Mouse (Mus musculus) myocyte (in vitro differentiated cells): Measurements from ENCODE around the gene Olfr1033.

Source experiments
- POLR2A ChIP-seq: IDR thresholded peaks from one replicate; pipeline ENCODE4 v1.6.1; 2011; ENCODE audit warnings: low read depth, mild to moderate bottlenecking, control low read depth, moderate library complexity; ENCODE audit not compliant: insufficient read length
- SRF ChIP-seq: IDR thresholded peaks from one replicate; pipeline ENCODE4 v1.6.1; 2011; ENCODE audit warnings: low read depth; ENCODE audit not compliant: control insufficient read depth, insufficient read length

DNA sequence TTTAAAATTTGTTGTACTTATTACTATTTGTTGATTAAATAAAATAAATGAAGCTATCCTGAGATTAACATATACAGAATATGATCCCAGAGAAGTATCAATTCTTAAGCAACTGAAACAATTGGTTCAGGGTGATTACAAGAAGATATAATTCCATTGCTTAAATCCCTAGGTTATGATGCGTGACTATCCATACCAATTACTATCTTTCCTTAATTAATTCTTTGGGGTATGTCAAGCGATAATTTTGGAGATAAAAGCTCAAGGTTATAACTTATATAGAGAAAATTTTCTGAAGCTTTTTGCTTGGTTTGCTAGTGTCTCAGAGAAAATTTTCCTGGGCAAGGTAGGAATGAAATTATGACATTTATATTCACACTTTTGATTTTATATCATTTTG lies 46.8 kb upstream of the Olfr1033 start, which contains the start of gene Olfr1029:
- TF ChIP-seq POLR2A, result no peak
- no peak for TF ChIP-seq SRF
